Mouse (Mus musculus): ENCODE measurements around the gene Cpt1b.

The Cpt1b gene

GRCm38 (mm10) chr15:89425711-89426121 lies at the start of gene Cpt1b:
TSS of gene Cpt1b (minus strand) at chr15:89425863.
- peak; percentile 59 for DNase-seq

GRCm38 (mm10) chr15:89475293-89475600 lies 49.6 kb upstream of the Cpt1b start:
- DNase-seq, result no peak

GRCm38 (mm10) chr15:89474596-89475292 lies 49.1 kb upstream of the Cpt1b start:
- DNase-seq, result no peak

DNA sequence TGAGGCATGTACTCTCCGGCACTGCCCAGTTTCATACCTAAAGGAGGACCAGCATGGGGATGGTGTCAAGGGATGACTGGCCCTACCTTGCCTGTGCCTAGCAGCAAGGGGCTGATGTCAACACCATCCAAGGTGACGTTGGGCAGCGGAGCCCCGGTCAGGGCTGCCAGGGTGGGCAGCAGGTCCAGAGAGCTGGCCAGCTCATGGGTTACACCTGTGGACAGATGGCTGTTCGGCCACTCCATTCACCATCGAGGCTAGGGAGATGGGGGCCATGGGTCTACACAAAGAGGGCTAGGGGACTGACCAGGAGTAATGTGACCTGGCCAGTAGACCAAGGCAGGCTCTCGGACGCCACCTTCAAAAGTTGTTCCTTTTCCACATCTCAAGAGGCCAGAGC lies 48.3 kb upstream of the Cpt1b start:
- no peak for DNase-seq

DNA sequence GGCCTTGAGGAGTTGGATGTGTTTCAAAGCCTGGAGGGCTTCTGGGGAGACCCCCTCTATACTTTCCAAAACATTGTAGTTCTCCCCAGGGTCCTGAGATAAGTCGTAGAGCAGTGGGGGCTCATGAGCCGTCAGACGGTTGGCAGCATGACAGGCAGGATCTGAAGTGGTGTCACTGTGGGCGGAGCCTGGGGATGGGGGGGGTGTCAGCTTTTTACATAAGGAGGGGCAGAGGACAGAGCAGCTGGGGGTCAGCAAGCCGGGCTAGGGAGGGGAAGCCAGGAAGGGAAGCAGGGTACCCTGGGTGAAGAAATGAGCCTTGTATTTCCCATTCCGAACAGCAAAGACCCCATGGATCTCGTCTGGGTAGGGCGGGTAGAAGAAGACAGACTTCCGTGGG lies 47.7 kb upstream of the Cpt1b start:
- no peak for DNase-seq

GRCm38 (mm10) chr15:89471476-89471875 lies 45.8 kb upstream of the Cpt1b start:
- DNase-seq, result no peak

DNA sequence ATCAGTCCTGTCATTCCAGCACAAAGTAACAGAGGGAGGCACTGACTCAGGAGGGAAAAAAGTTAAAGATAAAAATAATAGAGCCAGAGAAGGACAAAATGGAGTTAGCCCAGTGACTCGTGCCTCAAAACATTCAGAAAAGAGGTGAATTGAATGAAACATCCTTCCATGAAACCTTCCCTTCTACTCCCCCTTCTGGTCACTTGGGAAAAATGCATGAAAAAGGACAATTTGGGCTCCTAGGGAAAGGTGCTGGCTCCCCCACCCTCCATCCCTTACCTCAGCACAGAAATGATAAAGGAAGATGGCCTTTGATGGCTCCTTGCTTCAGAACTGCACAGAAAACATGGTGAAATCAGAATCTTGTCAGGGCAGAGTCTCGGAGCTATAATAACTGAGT lies 42.9 kb upstream of the Cpt1b start:
- DNase-seq, result no peak

DNA sequence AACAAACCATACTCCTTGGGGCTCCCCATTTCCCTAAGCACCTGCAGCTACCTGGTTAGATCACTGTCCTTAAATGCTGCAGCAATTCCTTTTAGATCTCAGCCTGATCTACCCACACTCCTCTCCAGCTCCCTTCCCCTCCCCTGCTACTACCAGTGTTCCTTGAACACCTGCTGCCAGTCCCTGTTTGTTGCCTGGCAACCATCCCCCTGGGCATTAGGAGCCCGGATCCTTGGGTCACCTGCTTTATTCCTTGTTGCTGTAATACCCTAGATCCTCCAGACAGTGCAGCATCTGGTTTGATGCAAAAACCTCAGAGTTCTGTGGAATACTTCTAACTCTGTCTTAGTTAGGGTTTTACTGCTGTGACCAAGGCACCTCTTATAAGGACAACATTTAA lies 39.4 kb upstream of the Cpt1b start:
- DNase-seq, result no peak

GRCm38 (mm10) chr15:89463334-89464235 lies 37.9 kb upstream of the Cpt1b start:
- DNase-seq, result peak; percentile 31

DNA sequence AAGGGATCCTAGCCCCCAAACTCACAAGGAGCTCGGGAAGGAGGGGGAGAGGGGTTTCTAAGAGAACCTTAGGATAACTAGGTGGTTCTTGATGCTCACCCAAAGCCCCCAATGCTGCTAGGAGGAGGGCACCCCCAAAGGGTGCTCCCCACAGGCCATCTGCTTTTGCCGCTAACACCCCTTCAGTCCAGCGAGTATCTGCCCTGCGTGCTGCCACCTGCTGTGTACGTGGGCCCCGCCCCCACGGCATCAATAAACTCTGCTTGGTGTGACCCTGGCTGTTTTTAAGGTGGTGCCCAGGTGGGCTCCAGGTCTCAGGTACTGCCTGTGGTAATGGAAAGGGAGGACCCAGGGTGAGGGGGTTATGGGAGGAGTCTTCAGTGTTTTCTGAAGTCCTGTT lies 36.5 kb upstream of the Cpt1b start:
- DNase-seq, result no peak

DNA sequence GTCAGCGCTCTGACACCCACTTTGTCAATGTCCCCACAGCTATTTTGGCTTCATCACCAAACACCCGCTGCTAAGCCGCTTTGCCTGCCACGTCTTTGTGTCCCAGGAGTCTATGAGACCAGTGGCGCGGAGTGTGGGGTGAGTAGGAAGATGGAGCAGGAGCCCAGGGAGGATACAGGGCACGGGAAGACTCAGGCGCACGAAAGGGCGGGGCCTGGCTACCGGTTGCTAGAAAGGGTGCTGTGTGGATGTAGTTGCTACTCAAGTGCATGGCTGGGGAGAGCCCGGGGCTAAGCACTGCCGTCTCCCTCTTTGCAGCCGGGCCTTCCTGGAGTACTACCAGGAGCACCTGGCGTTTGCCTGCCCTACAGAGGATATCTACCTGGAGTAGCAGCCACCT lies 35.7 kb upstream of the Cpt1b start:
- no peak for DNase-seq

DNA sequence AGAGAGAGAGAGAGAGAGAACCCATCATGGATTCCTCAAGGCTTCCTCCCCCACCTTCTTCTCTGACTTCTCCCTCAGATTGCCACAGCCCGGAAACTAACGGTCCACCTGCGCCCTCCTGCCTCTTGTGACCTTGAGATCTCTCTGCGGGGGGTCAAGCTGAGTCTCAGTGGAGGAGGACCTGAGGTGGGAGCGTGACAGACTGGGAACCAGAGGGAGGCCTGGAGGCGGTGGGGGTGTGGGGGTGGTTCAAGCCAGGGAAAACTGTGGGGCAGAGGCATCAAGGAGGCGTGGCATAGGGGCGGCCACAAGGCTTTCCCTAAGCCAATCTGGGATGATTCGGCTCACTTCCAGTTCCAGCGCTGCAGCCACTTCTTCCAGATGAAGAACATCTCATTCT lies 34.6 kb upstream of the Cpt1b start:
- DNase-seq, result no peak

DNA sequence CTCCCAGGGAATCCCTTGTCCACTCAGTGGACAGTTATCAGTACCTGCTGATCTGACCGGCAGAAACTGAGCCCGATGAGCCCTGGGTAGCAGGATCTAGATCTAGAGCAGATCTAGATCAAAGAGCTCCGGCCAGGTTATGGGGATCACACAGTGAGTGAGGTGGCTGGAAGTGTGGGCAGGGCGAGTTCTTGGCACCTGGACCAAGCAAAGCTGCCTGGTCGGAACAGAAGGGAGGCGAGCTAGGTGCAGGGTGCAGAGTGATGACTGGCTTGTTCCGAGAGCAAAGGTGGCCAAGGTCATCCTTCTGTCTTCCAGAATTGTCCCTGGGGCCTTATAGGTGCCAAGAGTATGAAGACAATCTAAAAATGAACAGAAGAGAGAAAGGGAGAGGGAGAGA lies 34.2 kb upstream of the Cpt1b start:
- no peak for DNase-seq

DNA sequence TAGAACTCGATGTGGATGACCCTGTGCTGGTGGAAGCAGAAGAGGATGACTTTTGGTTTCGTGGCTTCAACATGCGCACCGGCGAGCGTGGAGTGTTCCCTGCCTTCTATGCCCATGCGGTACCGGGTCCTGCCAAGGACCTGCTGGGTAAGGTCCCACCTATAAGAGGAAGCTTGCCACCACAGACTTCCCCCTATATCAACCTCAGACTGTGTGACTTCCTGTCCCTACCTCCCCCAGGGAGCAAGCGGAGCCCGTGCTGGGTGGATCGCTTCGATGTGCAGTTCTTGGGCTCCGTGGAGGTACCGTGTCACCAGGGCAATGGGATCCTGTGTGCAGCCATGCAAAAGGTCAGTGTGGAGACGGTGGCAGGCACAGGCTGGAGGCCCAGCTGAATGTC lies 33.3 kb upstream of the Cpt1b start:
- no peak for DNase-seq

DNA sequence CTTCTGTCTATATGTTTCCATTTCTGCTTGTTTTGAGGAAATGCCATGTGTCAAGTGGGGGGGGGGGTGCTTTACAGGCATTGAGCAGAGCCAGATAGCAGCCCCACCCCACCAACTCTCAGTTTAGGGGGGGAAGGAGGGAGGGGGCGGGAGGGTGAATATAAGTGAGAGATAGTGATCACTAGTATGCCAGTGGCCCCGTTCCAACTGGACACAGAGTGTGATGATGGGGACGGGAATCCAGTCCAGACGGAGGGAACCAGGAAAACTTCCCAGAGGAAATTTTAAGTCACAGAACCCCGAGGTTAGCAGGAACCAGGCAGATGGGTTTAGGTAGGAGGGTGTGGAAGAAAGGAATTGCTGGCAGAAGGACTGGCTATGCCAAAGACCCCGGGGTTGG lies 30.0 kb upstream of the Cpt1b start:
- DNase-seq, result no peak

DNA sequence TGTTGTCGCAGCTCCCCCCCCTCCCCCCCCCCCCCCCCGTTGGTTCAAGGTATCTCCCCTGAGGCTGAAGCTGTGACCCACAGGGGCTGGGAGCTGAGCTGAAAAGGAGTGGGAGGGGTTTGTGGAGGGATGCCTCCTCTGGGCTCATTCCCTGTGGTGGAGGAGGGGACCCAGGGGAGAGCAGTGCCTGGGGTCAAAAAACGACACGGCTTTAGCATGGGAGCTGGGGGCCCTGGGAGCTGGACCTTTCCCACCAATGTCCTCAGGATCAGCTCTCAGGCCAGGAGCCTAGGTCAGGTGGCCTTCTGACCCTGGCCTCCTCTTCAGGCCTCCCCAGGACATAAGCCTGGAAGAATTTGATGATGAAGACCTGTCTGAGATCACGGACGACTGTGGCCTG lies 29.2 kb upstream of the Cpt1b start:
- no peak for DNase-seq

GRCm38 (mm10) chr15:89453865-89454478 lies 28.3 kb upstream of the Cpt1b start, which contains the start of gene Mapk8ip2:
TSS of gene Mapk8ip2 (plus strand) at chr15:89453913.
- no peak for DNase-seq

GRCm38 (mm10) chr15:89452906-89453864 lies 27.5 kb upstream of the Cpt1b start:
- peak; percentile 65 for DNase-seq

GRCm38 (mm10) chr15:89442486-89443070 lies 16.9 kb upstream of the Cpt1b start:
- DNase-seq, result no peak

GRCm38 (mm10) chr15:89435878-89436277 lies 10.2 kb upstream of the Cpt1b start:
- DNase-seq, result no peak

DNA sequence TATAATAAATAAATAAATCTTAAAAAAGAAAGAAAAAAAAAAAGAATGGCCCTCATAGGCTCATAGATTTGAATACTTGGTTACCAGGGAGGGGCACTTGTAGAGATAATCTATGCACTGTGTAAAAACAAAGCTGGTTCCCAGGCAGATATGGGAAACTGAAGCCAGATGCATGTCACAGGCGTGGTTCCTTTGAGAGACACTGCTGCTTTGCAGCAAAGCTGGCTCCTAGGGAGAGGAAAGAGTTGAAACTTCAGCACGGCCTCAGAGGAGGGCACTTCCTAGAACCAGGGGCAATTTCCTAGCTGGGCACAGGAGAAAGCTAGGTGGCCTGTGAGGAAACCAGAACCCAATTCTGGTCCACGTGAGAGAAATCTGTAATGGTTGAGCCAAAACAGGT lies 8.5 kb upstream of the Cpt1b start:
- DNase-seq, result no peak

DNA sequence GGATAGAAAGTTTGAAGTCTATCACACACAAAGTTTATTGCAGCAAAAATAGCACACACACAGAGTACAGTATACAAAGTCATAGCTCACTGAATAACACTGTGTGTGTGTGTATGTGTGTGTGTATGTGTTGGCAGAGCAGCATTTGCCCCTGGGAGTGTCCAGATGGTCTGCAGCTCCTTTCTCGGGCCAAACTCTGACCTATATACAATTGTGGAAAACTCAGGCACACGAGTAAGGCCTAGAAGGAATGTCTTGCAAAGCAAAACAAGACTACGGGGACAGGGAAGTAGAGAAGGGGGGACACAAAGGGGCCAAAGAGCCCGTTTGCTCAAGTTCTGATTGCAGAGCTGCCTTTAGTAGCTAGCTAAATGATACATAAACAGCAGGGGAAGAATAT lies 7.3 kb upstream of the Cpt1b start:
- no peak for DNase-seq

Measured in kidney, adult 18-20 months (tissue).